Mouse (Mus musculus) ovary, postnatal 10 days (tissue): Measurements from ENCODE around the gene Snx11.

ENCODE experiments used
- DNase-seq: peaks from one replicate; pipeline ENCODE4 v3.0.0; 2022; ENCODE audit warnings: low spot score

Gene Snx11

GRCm38 (mm10) chr11:96761984-96762383 lies 15.4 kb downstream of the Snx11 start:
- no peak for DNase-seq

- DNase-seq = no peak
These were observed 17.3 kb downstream of the Snx11 start for GRCm38 (mm10) chr11:96760042-96760441.

- no peak for DNase-seq
These were observed 19.0 kb downstream of the Snx11 start for GRCm38 (mm10) chr11:96758402-96758801.

GRCm38 (mm10) chr11:96757421-96757820 lies 19.9 kb downstream of the Snx11 start:
- DNase-seq = no peak

- DNase-seq = no peak
These were observed 22.1 kb downstream of the Snx11 start for GRCm38 (mm10) chr11:96755298-96755697.

- DNase-seq = no peak
These were observed 29.8 kb downstream of the Snx11 start for GRCm38 (mm10) chr11:96747555-96747954.

GRCm38 (mm10) chr11:96746648-96747047 lies 30.7 kb downstream of the Snx11 start:
- DNase-seq = no peak

GRCm38 (mm10) chr11:96743891-96744290 lies 33.5 kb downstream of the Snx11 start:
- DNase-seq = no peak

GRCm38 (mm10) chr11:96743000-96743399 lies 34.4 kb downstream of the Snx11 start:
- DNase-seq = no peak

- DNase-seq = no peak
These were observed 35.4 kb downstream of the Snx11 start for GRCm38 (mm10) chr11:96741995-96742394.

GRCm38 (mm10) chr11:96740796-96741195 lies 36.6 kb downstream of the Snx11 start:
- DNase-seq = no peak

- no peak for DNase-seq
These were observed 39.5 kb downstream of the Snx11 start for GRCm38 (mm10) chr11:96737673-96738471.

GRCm38 (mm10) chr11:96736361-96736760 lies 41.0 kb downstream of the Snx11 start:
- no peak for DNase-seq

GRCm38 (mm10) chr11:96735908-96736307 lies 41.5 kb downstream of the Snx11 start:
- DNase-seq = no peak

GRCm38 (mm10) chr11:96732657-96733056 lies 44.7 kb downstream of the Snx11 start:
- no peak for DNase-seq

GRCm38 (mm10) chr11:96730327-96730726 lies 47.0 kb downstream of the Snx11 start:
- DNase-seq = no peak

- no peak for DNase-seq
These were observed 47.9 kb downstream of the Snx11 start for GRCm38 (mm10) chr11:96729462-96729861.

GRCm38 (mm10) chr11:96728577-96728976 lies 48.8 kb downstream of the Snx11 start:
- no peak for DNase-seq

GRCm38 (mm10) chr11:96725833-96726232 lies 51.5 kb downstream of the Snx11 start:
- DNase-seq = no peak

GRCm38 (mm10) chr11:96718609-96719008 lies 58.8 kb downstream of the Snx11 start:
- DNase-seq = no peak
